Mouse (Mus musculus): ENCODE measurements around the gene Crtc3.

- TF ChIP-seq CTCF (IDR thresholded peaks at IDR 0.05; ENCODE audit: control insufficient read depth, insufficient read depth, insufficient read length) (no peak), USF1 (IDR thresholded peaks at IDR 0.05; ENCODE audit: low read depth) (no peak), MAX (IDR thresholded peaks at IDR 0.05) (no peak), MYOG (IDR thresholded peaks at IDR 0.05; ENCODE audit: control insufficient read depth, extremely low read depth, insufficient read length) (no peak), FOSL1 (IDR thresholded peaks at IDR 0.05; ENCODE audit: insufficient read depth, low read length, poor library complexity, severe bottlenecking) (no peak)
Measured at GRCm38 (mm10) chr7:80582821-80583451, 105.7 kb downstream of the Crtc3 start.
